Mouse (Mus musculus) neural tube, embryonic 12.5 days (tissue): ENCODE measurements at regions not wholly inside any gene's neighbourhood (a gene's known extent, or its start where the extent isn't known, plus 50 kb on each side); places are given as distances from the start of the nearest gene placed in this dataset.

Source experiments
- ATAC-seq: fragments of 200-750 bp; cut with Nextera tagmentation; 2 replicates; pipeline ENCODE4 v1.8.0; 2017; ENCODE audit warnings: low read depth, mild to moderate bottlenecking, moderate TSS enrichment, moderate library complexity; ENCODE audit not compliant: low FRiP score
- H3K27ac ChIP-seq: fragments of 300-500 bp; sonication (generic); 2 replicates; pipeline ENCODE4 v1.5.1; 2016
- H3K27me3 ChIP-seq: fragments of 300-500 bp; sonication (generic); replicated peaks from 2 replicates; pipeline ENCODE4 v1.6.1; 2016; ENCODE audit warnings: mild to moderate bottlenecking
- H3K36me3 ChIP-seq: fragments of 300-500 bp; sonication (generic); 2 replicates; pipeline ENCODE4 v1.6.1; 2016; ENCODE audit warnings: mild to moderate bottlenecking
- H3K4me1 ChIP-seq: fragments of 300-500 bp; sonication (generic); 2 replicates; pipeline ENCODE4 v1.6.1; 2016
- H3K4me2 ChIP-seq: fragments of 300-500 bp; sonication (generic); replicated peaks from 2 replicates; pipeline ENCODE4 v1.6.1; 2016; ENCODE audit warnings: mild to moderate bottlenecking
- H3K4me3 ChIP-seq: fragments of 300-500 bp; sonication (generic); 2 replicates; pipeline ENCODE4 v1.5.1; 2016
- H3K9ac ChIP-seq: fragments of 300-500 bp; sonication (generic); 2 replicates; pipeline ENCODE4 v1.6.1; 2016; ENCODE audit warnings: mild to moderate bottlenecking
- H3K9me3 ChIP-seq: fragments of 300-500 bp; sonication (generic); 2 replicates; pipeline ENCODE4 v1.6.1; 2016; ENCODE audit warnings: mild to moderate bottlenecking
- WGBS: fragments of 180-500 bp; shearing (Covaris S2); methylation state at CpG from one replicate; pipeline ENCODE4 v1.1.7; 2016; 5-methylcytosine and 5-hydroxymethylcytosine counted together

GRCm38 (mm10) chr6:117542431-117542830 is 298.5 kb upstream of the Zfp637 start:
- H3K27ac ChIP-seq: no peak overlapping the region
- no peaks in the 10 kb centered on the region for H3K4me1 ChIP-seq
- no peaks in the 10 kb centered on the region for H3K9me3 ChIP-seq
- ATAC-seq: no peak
- H3K4me3 ChIP-seq: no peak overlapping the region
- WGBS: 83% methylated on average over 3 of the region's 3 CpGs
- H3K36me3 ChIP-seq: no peaks in the 10 kb centered on the region
- H3K27me3 ChIP-seq: no peaks in the 10 kb centered on the region
- no peak overlapping the region for H3K4me2 ChIP-seq
- H3K9ac ChIP-seq: no peak overlapping the region

GRCm38 (mm10) chr6:117544276-117545196 is 296.4 kb upstream of the Zfp637 start:
- 85% methylated on average over 11 of the region's 11 CpGs for WGBS
- Histone ChIP-seq H3K27ac (no peak overlapping the region), H3K4me3 (no peak overlapping the region), H3K9me3 (no peaks in the 10 kb centered on the region), H3K4me1 (no peaks in the 10 kb centered on the region), H3K9ac (no peak overlapping the region), H3K27me3 (peaks cover 8% of the 10 kb centered on the region), H3K4me2 (no peak overlapping the region), H3K36me3 (no peaks in the 10 kb centered on the region)
- ATAC-seq: no peak

DNA sequence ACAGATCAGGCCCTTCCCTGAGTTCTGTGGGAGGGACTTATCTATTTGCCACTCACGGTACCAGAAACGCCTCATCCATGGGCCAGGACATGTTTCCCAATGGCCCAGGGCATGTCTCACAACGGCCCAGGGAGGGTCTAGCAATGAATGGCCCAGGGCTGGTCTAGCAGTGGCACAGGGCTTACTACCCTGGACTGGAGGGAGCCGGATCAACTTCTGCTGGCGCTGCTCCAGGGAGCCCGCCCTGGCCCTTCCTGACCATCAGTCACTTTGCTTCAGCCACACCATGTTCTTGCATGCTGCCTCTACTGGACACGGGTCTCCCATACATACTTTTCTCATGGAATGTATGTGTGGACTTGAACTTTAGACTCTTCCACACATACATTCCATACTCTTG is 290.1 kb upstream of the Zfp637 start:
- Histone ChIP-seq H3K9ac (no peak overlapping the region), H3K27me3 (peaks cover 23% of the 10 kb centered on the region), H3K4me3 (no peak overlapping the region), H3K4me2 (no peak overlapping the region), H3K36me3 (no peaks in the 10 kb centered on the region), H3K9me3 (no peaks in the 10 kb centered on the region), H3K4me1 (0 out of 2 replicates have a peak, but pooled peaks cover 6% of the 10 kb centered on the region), H3K27ac (no peak overlapping the region)
- 93% methylated on average over 7 of the region's 7 CpGs for WGBS
- no peak for ATAC-seq

GRCm38 (mm10) chr6:117552006-117552667 is 288.8 kb upstream of the Zfp637 start:
- H3K27me3 ChIP-seq: peaks cover 23% of the 10 kb centered on the region
- no peak overlapping the region for H3K9ac ChIP-seq
- WGBS: 12% methylated on average over 6 of the region's 6 CpGs
- no peak overlapping the region for H3K27ac ChIP-seq
- no peak overlapping the region for H3K4me2 ChIP-seq
- 0 out of 2 replicates have a peak, but pooled peaks cover 6% of the 10 kb centered on the region for H3K4me1 ChIP-seq
- no peaks in the 10 kb centered on the region for H3K36me3 ChIP-seq
- no peak overlapping the region for H3K4me3 ChIP-seq
- ATAC-seq: peak; percentile 83
- H3K9me3 ChIP-seq: no peaks in the 10 kb centered on the region

GRCm38 (mm10) chr6:117563159-117563558 is 277.8 kb upstream of the Zfp637 start:
- Histone ChIP-seq H3K27ac (no peak overlapping the region), H3K9me3 (no peaks in the 10 kb centered on the region), H3K4me2 (no peak overlapping the region), H3K9ac (no peak overlapping the region), H3K36me3 (no peaks in the 10 kb centered on the region), H3K4me3 (no peak overlapping the region), H3K4me1 (no peaks in the 10 kb centered on the region), H3K27me3 (peaks cover 3% of the 10 kb centered on the region; the same call in 1 of the 2 replicates)
- 93% methylated on average over 6 of the region's 6 CpGs for WGBS
- ATAC-seq: no peak

GRCm38 (mm10) chr6:117563704-117564103 is 277.3 kb upstream of the Zfp637 start:
- Histone ChIP-seq H3K9ac (no peak overlapping the region), H3K4me3 (no peak overlapping the region), H3K27ac (no peak overlapping the region), H3K4me2 (no peak overlapping the region), H3K27me3 (peaks cover 3% of the 10 kb centered on the region; the same call in 1 of the 2 replicates), H3K9me3 (no peaks in the 10 kb centered on the region), H3K36me3 (no peaks in the 10 kb centered on the region), H3K4me1 (no peaks in the 10 kb centered on the region)
- 85% methylated on average over 1 of the region's 1 CpGs for WGBS
- ATAC-seq: no peak

GRCm38 (mm10) chr6:117566786-117567185 is 274.2 kb upstream of the Zfp637 start:
- ATAC-seq: no peak
- Histone ChIP-seq H3K9ac (no peak overlapping the region), H3K4me3 (no peak overlapping the region), H3K4me1 (no peaks in the 10 kb centered on the region), H3K27ac (no peak overlapping the region), H3K4me2 (no peak overlapping the region), H3K36me3 (no peaks in the 10 kb centered on the region), H3K9me3 (no peaks in the 10 kb centered on the region), H3K27me3 (no peaks in the 10 kb centered on the region)
- 66% methylated on average over 6 of the region's 6 CpGs for WGBS

DNA sequence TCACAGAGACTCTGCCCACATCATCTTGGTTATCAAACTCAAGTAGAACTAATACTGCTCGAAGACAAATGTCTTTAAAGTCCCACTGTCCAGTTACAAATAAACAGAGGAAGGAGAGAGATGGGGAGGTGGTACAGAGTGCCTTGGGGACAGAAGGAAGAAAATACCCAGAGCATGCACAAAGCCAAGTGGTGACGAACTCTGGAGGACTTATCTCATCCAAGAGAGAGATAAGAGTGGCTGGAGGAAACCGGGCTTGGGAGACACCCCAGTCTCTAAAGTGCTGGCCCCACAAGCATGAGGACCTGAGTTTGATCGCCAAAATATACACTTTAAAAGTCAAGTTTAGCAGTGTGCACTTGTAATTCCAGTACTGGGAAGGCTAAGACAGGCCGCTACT is 273.3 kb upstream of the Zfp637 start:
- Histone ChIP-seq H3K4me3 (no peak overlapping the region), H3K9me3 (no peaks in the 10 kb centered on the region), H3K4me1 (no peaks in the 10 kb centered on the region), H3K27me3 (no peaks in the 10 kb centered on the region), H3K4me2 (no peak overlapping the region), H3K36me3 (no peaks in the 10 kb centered on the region), H3K9ac (no peak overlapping the region), H3K27ac (no peak overlapping the region)
- no peak for ATAC-seq
- 90% methylated on average over 5 of the region's 5 CpGs for WGBS

- ATAC-seq: no peak
- H3K9ac ChIP-seq: no peak overlapping the region
- WGBS: 82% methylated on average over 11 of the region's 11 CpGs
- H3K27me3 ChIP-seq: no peaks in the 10 kb centered on the region
- H3K36me3 ChIP-seq: no peaks in the 10 kb centered on the region
- no peaks in the 10 kb centered on the region for H3K4me1 ChIP-seq
- H3K27ac ChIP-seq: no peak overlapping the region
- H3K4me3 ChIP-seq: no peak overlapping the region
- no peaks in the 10 kb centered on the region for H3K9me3 ChIP-seq
- H3K4me2 ChIP-seq: no peak overlapping the region
Observed at GRCm38 (mm10) chr6:117569576-117570326, 271.2 kb upstream of the Zfp637 start.

DNA sequence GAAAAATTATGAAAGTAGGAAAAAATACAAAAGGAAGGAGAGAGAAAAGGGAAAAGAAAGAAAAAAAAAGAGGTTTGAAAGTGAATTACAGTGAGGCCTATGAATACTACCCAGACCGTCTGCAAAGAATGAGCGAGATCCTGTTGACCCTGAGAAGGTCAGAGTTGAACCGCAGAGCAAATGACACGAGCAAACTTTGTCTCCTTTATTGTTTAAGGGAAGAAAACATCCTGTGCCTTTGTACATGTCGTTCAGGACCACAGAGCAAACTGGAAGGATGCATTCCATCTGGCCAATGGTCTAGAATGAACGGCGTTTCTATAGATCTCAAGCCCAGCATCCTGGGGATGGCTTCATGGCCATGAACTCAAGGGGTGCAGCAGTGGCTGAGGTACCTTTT is 270.6 kb upstream of the Zfp637 start:
- Histone ChIP-seq H3K4me3 (no peak overlapping the region), H3K4me1 (no peaks in the 10 kb centered on the region), H3K27me3 (no peaks in the 10 kb centered on the region), H3K36me3 (no peaks in the 10 kb centered on the region), H3K27ac (no peak overlapping the region), H3K9me3 (no peaks in the 10 kb centered on the region), H3K9ac (no peak overlapping the region), H3K4me2 (no peak overlapping the region)
- ATAC-seq: no peak
- 41% methylated on average over 7 of the region's 7 CpGs for WGBS

- no peak overlapping the region for H3K27ac ChIP-seq
- H3K4me1 ChIP-seq: no peaks in the 10 kb centered on the region
- H3K4me3 ChIP-seq: no peak overlapping the region
- no peaks in the 10 kb centered on the region for H3K27me3 ChIP-seq
- WGBS: 80% methylated on average over 4 of the region's 4 CpGs
- H3K4me2 ChIP-seq: no peak overlapping the region
- no peaks in the 10 kb centered on the region for H3K9me3 ChIP-seq
- ATAC-seq: no peak
- no peak overlapping the region for H3K9ac ChIP-seq
- no peaks in the 10 kb centered on the region for H3K36me3 ChIP-seq
Observed at GRCm38 (mm10) chr6:117570791-117571190, 270.2 kb upstream of the Zfp637 start.

DNA sequence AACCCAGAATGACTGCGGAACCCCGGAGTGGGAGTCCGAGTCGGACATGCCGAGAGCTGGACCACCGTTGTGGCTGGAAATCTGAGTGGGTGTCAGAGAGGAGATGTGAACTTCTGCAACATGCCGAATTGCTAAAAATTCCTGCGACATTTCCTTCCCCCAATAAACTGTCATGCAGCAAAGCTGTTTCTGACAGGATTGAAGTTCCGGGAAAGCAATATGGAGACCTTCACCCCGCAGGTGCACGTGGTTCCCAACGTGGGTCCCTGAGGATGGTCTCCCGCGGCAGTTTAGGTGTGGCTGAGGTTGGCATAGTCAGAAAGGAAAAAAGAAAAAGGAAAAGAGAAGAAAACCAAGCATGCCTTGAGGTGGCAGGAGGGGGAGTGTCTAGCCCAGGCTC is 269.0 kb upstream of the Zfp637 start:
- Histone ChIP-seq H3K27me3 (no peaks in the 10 kb centered on the region), H3K9ac (no peak overlapping the region), H3K9me3 (no peaks in the 10 kb centered on the region), H3K36me3 (no peaks in the 10 kb centered on the region), H3K4me3 (no peak overlapping the region), H3K27ac (no peak overlapping the region), H3K4me2 (no peak overlapping the region), H3K4me1 (no peaks in the 10 kb centered on the region)
- ATAC-seq: no peak
- WGBS: 92% methylated on average over 14 of the region's 14 CpGs
